Comparison of ENCODE assay signal across 11 mouse cellular contexts in genomic region chr15:96829941-96830340, GRCm38 (mm10).
A peak's percentile ranks its signal among the peaks of the same experiment; 100 is the strongest.
DNase-seq lines count a peak whose midpoint lies in the region; ATAC-seq and TF ChIP-seq lines count a peak whose summit lies in the region.
"Had no signal": no experiment of that assay in that cellular context is flagged by ENCODE, and none has a peak within 500 bp of the region (broad histone marks: within the 10 kb centered on the region; RNA-seq: fewer than 3 reads in every experiment).

No protein-coding gene starts in this region.

- no peaks in the 10 kb centered on the region for H3K27me3 ChIP-seq in kidney, embryonic 14.5 days (ENCODE audit: control insufficient read depth, insufficient read depth, low read length)
- no peaks in the 10 kb centered on the region for H3K27me3 ChIP-seq in Patski
- no peaks in the 10 kb centered on the region for H3K27me3 ChIP-seq in liver, postnatal 0 days (ENCODE audit: insufficient read depth, low read length)
- H3K27me3 ChIP-seq: midbrain, embryonic 13.5 days had no signal

- no peaks in the 10 kb centered on the region for H3K9me3 ChIP-seq in kidney, embryonic 14.5 days (ENCODE audit: control insufficient read depth, low read length)
- H3K9me3 ChIP-seq in liver, postnatal 0 days (ENCODE audit: low read length): no peaks in the 10 kb centered on the region
- H3K9me3 ChIP-seq: hindbrain, embryonic 10.5 days; midbrain, embryonic 13.5 days had no signal

- no peak for TF ChIP-seq CTCF in Patski (IDR thresholded peaks at IDR 0.05)
- TF ChIP-seq CTCF in liver, postnatal 0 days (IDR thresholded peaks at IDR 0.05; ENCODE audit: low read depth): no peak

- ATAC-seq in kidney, embryonic 14.5 days (ENCODE audit: low FRiP score, low TSS enrichment): no peak
- ATAC-seq in Patski: peak; percentile 35
- no peak for ATAC-seq in inflammation-experienced regulatory T-cells, adult 6 months
- ATAC-seq in liver, postnatal 0 days: no peak
- ATAC-seq: midbrain, embryonic 13.5 days had no signal

- no peak overlapping the region for H3K4me2 ChIP-seq in kidney, embryonic 14.5 days (replicated peaks; ENCODE audit: low read depth, low read length)
- H3K4me2 ChIP-seq in liver, postnatal 0 days (ENCODE audit: low read depth, low read length): no peak overlapping the region
- H3K4me2 ChIP-seq: midbrain, embryonic 13.5 days had no signal

- TF ChIP-seq EP300 in liver, postnatal 0 days (IDR thresholded peaks at IDR 0.05; ENCODE audit: low read depth): no peak

- H3K4me1 ChIP-seq in kidney, embryonic 14.5 days (ENCODE audit: control insufficient read depth, insufficient read depth, low read length): no peaks in the 10 kb centered on the region
- peaks cover 6% of the 10 kb centered on the region; the same call in 1 of the 2 replicates for H3K4me1 ChIP-seq in liver, postnatal 0 days (ENCODE audit: insufficient read depth)
- H3K4me1 ChIP-seq: hindbrain, embryonic 10.5 days; midbrain, embryonic 13.5 days had no signal

- no peaks in the 10 kb centered on the region for H3K36me3 ChIP-seq in kidney, embryonic 14.5 days (ENCODE audit: control insufficient read depth, insufficient read depth, low read length)
- no peaks in the 10 kb centered on the region for H3K36me3 ChIP-seq in liver, postnatal 0 days (replicated peaks; ENCODE audit: insufficient read depth, low read length)
- H3K36me3 ChIP-seq: hindbrain, embryonic 10.5 days; midbrain, embryonic 13.5 days had no signal

- peak; percentile 3 for DNase-seq in kidney, adult 11 months
- no peak for DNase-seq in Patski (ENCODE audit: low read depth, low spot score)
- peak; percentile 59 for DNase-seq in gastrocnemius, postnatal 10 days
- DNase-seq in lung, postnatal 10 days: peak; percentile 72
- DNase-seq in T-cell, adult 2 months (ENCODE audit: low spot score): no peak
- DNase-seq in liver, postnatal 0 days: no peak

- 88% methylated on average over 12 of the region's 12 CpGs for WGBS in kidney, embryonic 14.5 days
- WGBS in liver, postnatal 0 days (ENCODE audit: insufficient replicate concordance): 85% methylated on average over 12 of the region's 12 CpGs

- in situ Hi-C loops in Patski (cut with MboI; ENCODE audit: low pct_unique_long_range_greater_than_20kb): no loop called here

- POLR2A ChIA-PET in Patski (lab: Charles Lee): no interaction called here

- CTCF ChIA-PET in Patski (lab: Charles Lee): no interaction called here

- H3K9ac ChIP-seq in kidney, embryonic 14.5 days (ENCODE audit: low read depth, low read length): no peak overlapping the region
- no peak overlapping the region for H3K9ac ChIP-seq in liver, postnatal 0 days (replicated peaks)
- H3K9ac ChIP-seq: midbrain, embryonic 13.5 days had no signal

- H3K4me3 ChIP-seq in kidney, embryonic 14.5 days (ENCODE audit: low read length): no peak overlapping the region
- no peak overlapping the region for H3K4me3 ChIP-seq in liver, postnatal 0 days (ENCODE audit: low read depth, low read length)
- H3K4me3 ChIP-seq: hindbrain, embryonic 10.5 days; layer of hippocampus, adult 2 months; midbrain, embryonic 13.5 days had no signal

- no peak overlapping the region for H3K27ac ChIP-seq in kidney, embryonic 14.5 days (ENCODE audit: low read depth, low read length)
- H3K27ac ChIP-seq in liver, postnatal 0 days (ENCODE audit: low read depth): no peak overlapping the region
- H3K27ac ChIP-seq: hindbrain, embryonic 10.5 days; layer of hippocampus, adult 2 months; midbrain, embryonic 13.5 days had no signal

Comparison
In these comparisons a context has a peak if more than half of its experiments do, and no peak if none do; other contexts are left out.
1. DNase-seq: peak in kidney, adult 11 months (single experiment), gastrocnemius, postnatal 10 days (single experiment) and lung, postnatal 10 days (single experiment); none in Patski (single experiment), T-cell, adult 2 months (single experiment) and liver, postnatal 0 days (single experiment).